Mouse (Mus musculus) thymus, adult 2 months (tissue): ENCODE data around the gene Ptbp3.

Source experiments
- CTCF ChIP-seq: fragments of 200-500 bp; IDR thresholded peaks from 2 replicates; pipeline ENCODE4 v1.5.1; 2012; ENCODE audit warnings: mild to moderate bottlenecking, control low read depth, low read length, moderate library complexity, borderline replicate concordance; ENCODE audit not compliant: control insufficient read depth, poor library complexity, insufficient read depth; ENCODE audit errors: extremely low read depth
- POLR2A ChIP-seq: fragments of 200-500 bp; IDR thresholded peaks from 2 replicates; pipeline ENCODE4 v1.6.1; 2012; ENCODE audit warnings: mild to moderate bottlenecking, low read length, control low read depth, moderate library complexity; ENCODE audit not compliant: control insufficient read depth, poor library complexity, insufficient read depth; ENCODE audit errors: extremely low read depth

DNA sequence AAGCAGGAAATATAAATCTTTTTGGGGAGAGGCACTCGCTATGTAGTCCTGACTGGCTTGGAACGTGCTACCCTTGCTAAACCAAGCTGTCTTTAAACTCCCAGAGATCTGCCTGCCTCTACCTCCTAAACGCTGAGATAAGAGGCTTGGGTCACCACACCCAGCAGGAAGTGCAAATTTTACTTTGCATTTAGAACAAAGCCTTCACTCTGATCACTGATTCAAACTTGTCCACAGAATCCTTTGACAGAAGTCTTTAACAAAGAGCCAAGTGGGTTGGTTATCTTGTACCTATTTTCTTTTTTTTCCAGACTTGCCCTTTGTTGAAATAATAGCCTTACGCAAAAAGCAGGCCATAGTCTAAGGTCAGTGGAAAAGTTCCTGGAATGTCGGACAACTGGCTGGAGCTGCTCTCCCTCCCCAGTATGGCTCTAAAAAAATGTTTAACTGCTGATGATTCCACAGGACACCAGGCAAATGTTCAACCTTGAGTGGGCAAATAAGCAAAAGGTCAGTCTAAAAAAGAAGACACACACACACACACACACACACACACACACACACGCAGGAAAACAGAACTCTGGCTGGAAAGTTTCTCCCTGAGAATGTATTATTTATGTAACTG is 9.0 kb upstream of the Ptbp3 start:
- TF ChIP-seq CTCF (no peak), POLR2A (no peak)
